Mouse (Mus musculus): Measurements from ENCODE around the gene A830018L16Rik.
"Not testable (repeated sequence)": the region's sequence is repeated elsewhere in the genome, so short reads cannot be mapped to it uniquely, and the experiment has no call there.

The A830018L16Rik gene

DNA sequence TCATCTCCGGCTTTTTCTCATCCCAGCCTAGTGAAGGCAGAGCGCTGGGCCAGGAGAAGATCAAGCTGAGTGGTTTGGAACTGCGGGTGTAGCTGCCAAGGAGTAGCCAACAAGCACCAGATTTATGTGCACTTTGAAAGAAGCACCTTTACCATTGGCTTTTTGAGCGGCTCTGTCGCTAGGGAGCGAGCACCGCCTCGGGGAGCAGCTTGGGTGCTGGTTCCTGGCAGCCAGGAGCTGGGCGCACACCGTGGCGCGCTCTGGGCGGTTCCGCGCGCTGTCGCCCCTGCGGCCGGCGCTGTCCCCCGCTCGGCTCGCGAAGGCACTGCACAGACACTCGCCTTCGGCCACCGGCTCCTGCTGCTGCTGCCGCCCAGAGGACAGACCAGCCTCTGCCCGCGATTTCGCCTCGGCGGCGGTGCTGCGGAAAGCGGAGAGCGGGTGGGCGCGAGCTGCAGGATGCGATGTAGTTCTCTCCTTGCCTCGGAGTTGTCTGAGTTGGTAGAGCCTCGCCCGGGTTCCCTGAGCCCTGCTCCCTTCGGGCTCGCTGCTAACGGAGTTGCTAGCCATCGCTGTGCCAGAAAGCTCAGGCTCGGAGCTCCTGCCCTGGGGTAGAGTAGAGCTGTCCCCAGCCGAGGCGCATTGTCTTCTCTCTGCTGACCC lies at the start of gene A830018L16Rik:
A830018L16Rik (plus strand) TSS at position 212 of the 663 bp plus-strand sequence.
- peak; percentile 9 for DNase-seq (ENCODE audit: extremely low read depth, insufficient read length, low spot score)

DNA sequence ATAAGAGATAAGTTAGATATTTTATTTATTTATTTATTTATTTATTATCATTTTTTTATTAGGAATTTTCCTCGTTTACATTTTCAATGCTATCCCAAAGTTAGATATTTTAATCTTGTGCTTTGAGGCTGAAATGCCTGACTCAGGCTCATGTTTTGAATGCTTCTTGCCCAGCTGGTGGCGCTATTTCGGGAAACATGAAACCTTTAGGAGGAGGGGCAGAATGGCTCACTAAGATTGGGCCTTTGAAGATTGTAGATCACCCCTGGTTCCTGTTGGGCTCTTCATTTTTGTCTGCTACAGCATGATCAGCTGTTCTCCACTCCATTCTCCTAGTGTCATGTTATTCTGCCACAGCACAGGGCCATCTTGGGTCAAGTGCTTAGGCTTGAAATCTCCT lies 28.1 kb upstream of the A830018L16Rik start:
- DNase-seq (ENCODE audit: extremely low read depth, insufficient read length, low spot score): no peak

GRCm38 (mm10) chr1:11395408-11395807 lies 18.5 kb upstream of the A830018L16Rik start:
- DNase-seq (ENCODE audit: extremely low read depth, insufficient read length, low spot score): no peak

DNA sequence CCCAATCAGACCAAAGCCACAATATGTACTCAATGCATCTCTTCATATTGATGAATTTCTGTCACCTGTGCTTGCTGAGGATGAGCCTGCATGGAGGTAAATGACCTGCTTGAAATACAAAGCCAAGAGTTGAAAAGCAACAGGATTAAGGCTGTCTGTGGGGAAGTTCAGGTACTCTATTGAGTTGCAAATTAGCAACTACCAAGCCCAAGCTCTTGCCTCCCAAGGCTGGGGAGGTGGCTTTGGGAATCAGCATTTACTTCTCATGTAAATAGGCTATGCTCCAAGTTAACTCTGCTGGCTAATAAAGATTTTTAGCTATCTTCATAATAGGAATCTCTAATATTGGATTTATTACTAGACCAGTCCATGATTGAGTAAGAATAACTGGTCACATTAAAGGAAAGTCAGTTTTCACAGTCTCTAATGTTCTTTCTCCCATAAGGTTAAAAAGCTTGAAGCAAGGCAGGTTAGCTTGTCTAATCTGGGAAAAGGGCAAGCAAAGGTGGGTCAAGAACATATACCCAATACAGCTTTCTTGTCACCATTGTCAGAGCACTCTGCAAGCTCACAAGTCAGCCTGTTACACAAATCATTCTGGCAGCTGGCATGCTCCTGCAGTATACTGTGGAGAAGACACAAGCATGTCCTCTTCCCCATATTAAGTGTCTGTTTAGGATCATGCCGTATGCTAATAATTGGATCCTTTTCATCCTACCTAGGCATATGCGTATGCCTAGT lies 17.7 kb upstream of the A830018L16Rik start:
- no peak for DNase-seq (ENCODE audit: extremely low read depth, insufficient read length, low spot score)

DNA sequence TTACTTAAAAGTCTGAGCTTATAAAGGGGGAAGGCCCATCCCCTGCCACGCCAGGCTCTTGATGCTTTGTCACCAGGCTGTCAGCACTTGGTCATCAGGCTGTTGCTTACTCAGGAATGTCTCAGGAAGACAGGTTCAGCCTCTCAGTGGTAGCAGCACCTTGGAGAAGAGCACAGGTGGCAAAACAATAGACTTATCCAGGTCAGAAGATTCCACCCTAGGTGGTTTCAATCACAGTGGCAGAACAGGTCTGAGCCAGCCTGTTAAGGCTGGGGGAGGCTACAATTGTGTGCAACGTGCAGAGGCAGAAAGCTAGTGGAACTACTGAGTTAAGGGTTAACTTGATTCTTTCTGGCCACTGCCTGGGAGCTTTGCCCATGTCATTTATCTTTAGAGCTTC lies 12.7 kb upstream of the A830018L16Rik start:
- no peak for DNase-seq (ENCODE audit: extremely low read depth, insufficient read length, low spot score)

GRCm38 (mm10) chr1:11405527-11405926 lies 8.4 kb upstream of the A830018L16Rik start:
- no peak for DNase-seq (ENCODE audit: extremely low read depth, insufficient read length, low spot score)

GRCm38 (mm10) chr1:11406026-11406425 lies 7.9 kb upstream of the A830018L16Rik start:
- DNase-seq (ENCODE audit: extremely low read depth, insufficient read length, low spot score): no peak

DNA sequence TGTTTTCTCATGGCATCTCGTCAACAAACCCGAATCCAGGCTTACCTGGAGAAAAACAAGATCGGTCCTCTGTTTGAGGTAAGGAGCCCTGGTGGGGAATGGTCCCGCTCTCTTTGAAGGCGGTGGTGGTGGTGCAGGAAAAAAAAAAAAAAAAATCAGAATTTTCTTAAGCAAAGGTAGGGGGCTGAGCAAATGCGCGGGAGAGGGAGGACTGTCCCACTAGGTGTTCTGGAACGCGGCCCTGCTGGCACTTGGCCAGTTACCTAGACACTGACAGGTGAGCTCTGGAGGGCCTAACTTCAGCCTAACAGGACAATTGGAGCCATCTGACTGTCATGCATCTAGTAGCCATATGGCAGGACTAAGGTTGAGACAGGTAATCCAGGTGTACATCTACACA lies 655 bp downstream of the A830018L16Rik start:
- no peak for DNase-seq (ENCODE audit: extremely low read depth, insufficient read length, low spot score)

- no peak for DNase-seq (ENCODE audit: extremely low read depth, insufficient read length, low spot score)
Observed at GRCm38 (mm10) chr1:11427310-11427709, 13.4 kb downstream of the A830018L16Rik start.

- DNase-seq (ENCODE audit: extremely low read depth, insufficient read length, low spot score): no peak
Observed at GRCm38 (mm10) chr1:11458353-11458752, 44.4 kb downstream of the A830018L16Rik start.

- DNase-seq (ENCODE audit: extremely low read depth, insufficient read length, low spot score): no peak
Observed at GRCm38 (mm10) chr1:11466325-11466724, 52.4 kb downstream of the A830018L16Rik start.

DNA sequence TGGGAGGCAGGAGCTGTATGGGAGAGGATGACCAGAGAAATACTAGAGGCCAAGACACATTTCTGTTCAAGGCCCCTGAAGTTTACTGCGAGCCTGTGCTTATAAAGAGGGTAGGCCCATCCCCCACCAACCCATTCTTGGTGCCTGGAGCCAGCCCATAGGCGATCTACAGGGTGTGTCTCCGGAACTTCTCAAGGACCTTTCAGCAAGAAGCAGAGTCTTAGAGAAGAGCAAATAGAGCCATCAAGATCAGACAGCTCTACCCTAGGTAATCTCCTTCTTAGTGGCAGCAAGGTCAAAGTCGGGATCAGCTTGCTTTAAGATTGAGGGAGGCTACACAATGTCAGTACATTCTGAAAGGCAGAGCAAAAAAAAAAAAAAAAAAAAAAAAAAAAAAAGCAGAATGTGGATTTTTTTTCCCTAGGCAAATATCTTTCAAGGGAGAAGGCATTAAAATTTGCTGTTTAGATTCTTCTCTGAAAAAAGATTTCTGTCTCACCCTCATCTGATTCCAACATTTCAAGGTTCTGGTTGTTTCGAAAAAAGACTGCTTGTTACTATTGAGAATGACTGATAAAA lies 53.2 kb downstream of the A830018L16Rik start:
- no peak for DNase-seq (ENCODE audit: extremely low read depth, insufficient read length, low spot score)

DNA sequence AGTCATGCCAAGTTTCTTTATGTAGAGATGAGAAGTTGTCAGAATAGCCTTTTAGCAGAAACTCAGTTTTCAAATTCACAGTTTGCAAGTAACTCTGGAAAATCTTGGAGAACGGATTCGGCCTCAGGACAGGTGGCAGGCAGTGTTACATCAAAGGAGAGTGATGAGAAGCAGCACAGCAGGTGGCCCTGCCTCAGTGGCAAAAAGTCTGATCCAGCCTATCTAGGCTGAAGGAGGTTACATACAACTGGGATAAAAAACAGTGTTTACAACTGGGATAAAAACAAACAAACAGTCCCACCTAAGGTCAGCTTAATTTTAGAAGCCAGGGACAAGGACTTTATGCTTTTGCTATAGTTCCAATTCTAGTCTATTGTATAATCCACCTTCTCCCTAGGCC lies 79.0 kb downstream of the A830018L16Rik start:
- DNase-seq (ENCODE audit: extremely low read depth, insufficient read length, low spot score): no peak

DNA sequence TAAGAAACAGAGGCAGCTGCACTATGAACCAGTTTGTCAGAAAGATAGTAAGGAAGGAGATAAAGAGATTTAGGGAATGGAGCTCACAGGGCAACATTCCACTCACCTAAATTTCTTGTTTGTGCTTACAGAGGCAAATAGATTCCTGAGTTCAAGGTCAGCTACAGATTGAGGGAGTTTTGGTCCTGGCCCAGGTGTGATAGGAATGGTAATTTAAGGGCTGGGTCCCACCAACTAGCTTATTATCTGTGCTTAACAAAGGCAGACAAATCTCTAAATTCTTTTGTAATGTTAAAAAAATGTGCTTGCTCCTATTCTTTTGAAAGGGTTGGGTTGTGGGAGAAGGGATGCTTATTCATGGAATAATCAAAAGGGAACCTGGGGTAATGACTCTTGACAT lies 87.7 kb downstream of the A830018L16Rik start:
- DNase-seq (ENCODE audit: extremely low read depth, insufficient read length, low spot score): no peak

DNA sequence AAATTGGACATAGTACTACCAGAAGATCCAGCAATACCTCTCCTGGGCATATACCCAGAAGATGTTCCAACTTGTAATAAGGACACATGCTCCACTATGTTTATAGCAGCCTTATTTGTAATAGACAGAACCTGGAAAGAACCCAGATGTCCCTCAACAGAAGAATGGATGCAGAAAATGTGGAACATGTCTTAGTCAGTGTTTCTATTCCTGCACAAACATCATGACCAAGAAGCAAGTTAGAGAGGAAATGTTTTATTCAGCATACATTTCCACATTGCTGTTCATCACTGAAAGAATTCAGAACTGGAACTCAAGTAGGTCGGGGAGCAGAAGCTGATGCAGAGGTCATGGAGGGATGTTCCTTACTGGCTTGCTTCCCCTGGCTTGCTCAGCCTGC lies 135.9 kb downstream of the A830018L16Rik start:
- DNase-seq (ENCODE audit: extremely low read depth, insufficient read length, low spot score): not testable (repeated sequence)

DNA sequence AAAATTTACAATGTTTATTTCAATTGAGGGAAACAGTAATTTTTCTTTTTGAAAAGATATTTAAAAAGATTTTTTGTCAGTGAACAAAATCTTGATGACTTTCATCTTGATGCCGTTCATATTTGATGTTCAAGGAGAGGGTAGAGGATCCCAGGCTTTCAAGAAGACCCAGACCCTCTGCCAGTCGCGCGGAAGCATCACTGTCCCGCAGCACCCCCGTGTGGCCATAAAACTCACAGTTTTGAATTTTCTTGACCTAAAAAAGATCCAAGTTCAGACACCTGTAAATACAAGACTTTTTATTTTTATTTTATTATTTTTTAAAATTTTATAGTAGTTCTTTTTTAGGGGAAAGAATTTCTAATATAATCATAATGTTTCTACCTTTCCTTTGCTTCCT lies 151.4 kb downstream of the A830018L16Rik start:
- peak; percentile 5 for DNase-seq (ENCODE audit: extremely low read depth, insufficient read length, low spot score)

DNA sequence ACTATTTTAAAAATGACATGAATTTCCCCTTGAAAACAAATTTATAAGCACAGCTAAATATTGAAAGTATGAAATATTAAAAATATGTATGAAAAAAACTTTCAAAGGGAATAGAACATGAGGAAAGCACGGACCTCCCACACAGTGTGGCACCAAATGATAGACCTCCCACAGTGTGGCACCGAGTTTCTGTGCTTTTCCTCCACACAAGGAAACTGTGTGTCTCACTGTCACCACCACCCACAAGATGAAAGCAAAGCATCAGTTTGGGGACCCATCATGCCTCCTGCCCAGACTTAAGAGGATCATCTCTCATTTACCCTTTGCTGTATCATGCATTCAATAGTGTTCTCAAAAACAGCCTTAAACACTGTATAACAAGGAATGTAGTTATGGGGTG lies 152.8 kb downstream of the A830018L16Rik start:
- no peak for DNase-seq (ENCODE audit: extremely low read depth, insufficient read length, low spot score)

GRCm38 (mm10) chr1:11567300-11567885 lies 153.5 kb downstream of the A830018L16Rik start:
- no peak for DNase-seq (ENCODE audit: extremely low read depth, insufficient read length, low spot score)

DNA sequence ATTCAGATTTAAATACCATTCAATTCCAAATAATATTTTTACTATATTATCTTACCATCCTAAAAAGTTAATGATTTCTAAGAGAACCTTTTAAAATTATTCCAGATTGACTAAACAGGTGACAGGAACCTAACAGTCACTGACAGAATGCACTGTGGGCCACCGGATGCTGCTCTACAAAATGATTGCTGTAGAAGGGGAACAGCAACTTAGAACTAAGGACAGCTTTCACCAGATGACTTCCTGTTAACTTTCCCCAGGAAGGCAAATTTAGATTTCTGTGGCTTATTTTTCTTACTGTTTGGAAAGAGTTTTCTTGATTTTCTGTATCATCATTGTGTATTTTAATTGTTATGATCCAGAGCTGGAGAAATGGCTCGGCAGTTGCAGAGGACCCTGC lies 156.4 kb downstream of the A830018L16Rik start:
- DNase-seq (ENCODE audit: extremely low read depth, insufficient read length, low spot score): no peak

- no peak for DNase-seq (ENCODE audit: extremely low read depth, insufficient read length, low spot score)
Observed at GRCm38 (mm10) chr1:11573462-11573861, 159.6 kb downstream of the A830018L16Rik start.

GRCm38 (mm10) chr1:11580026-11580425 lies 166.1 kb downstream of the A830018L16Rik start:
- no peak for DNase-seq (ENCODE audit: extremely low read depth, insufficient read length, low spot score)
